Mouse (Mus musculus) hindbrain, embryonic 15.5 days (tissue): Measurements from ENCODE around the gene Cdk5rap3. TPM values are rescaled to one million over a fixed set of nuclear protein-coding genes. Genes with fewer than 3 reads are reported as not detected.

Experiments
- ATAC-seq: fragments of 200-750 bp; cut with Nextera tagmentation; 2 replicates; pipeline ENCODE4 v1.8.0; 2017; ENCODE audit warnings: low read depth, moderate number of reproducible peaks, moderate TSS enrichment; ENCODE audit not compliant: low FRiP score
- H3K27ac ChIP-seq: fragments of 300-500 bp; sonication (generic); replicated peaks from 2 replicates; pipeline ENCODE4 v1.5.1; 2015; ENCODE audit warnings: mild to moderate bottlenecking, inconsistent platforms
- H3K27me3 ChIP-seq: fragments of 300-500 bp; sonication (generic); 2 replicates; pipeline ENCODE4 v1.6.1; 2015; ENCODE audit warnings: control low read depth, inconsistent platforms
- H3K36me3 ChIP-seq: fragments of 300-500 bp; sonication (generic); 2 replicates; pipeline ENCODE4 v1.6.1; 2015; ENCODE audit warnings: control low read depth, inconsistent platforms
- H3K4me1 ChIP-seq: fragments of 300-500 bp; sonication (generic); replicated peaks from 2 replicates; pipeline ENCODE4 v1.6.1; 2015; ENCODE audit warnings: control low read depth, inconsistent platforms
- H3K4me2 ChIP-seq: fragments of 300-500 bp; sonication (generic); 2 replicates; pipeline ENCODE4 v1.6.1; 2015; ENCODE audit warnings: moderate library complexity, mild to moderate bottlenecking, inconsistent platforms
- H3K4me3 ChIP-seq: fragments of 300-500 bp; sonication (generic); 2 replicates; pipeline ENCODE4 v1.5.1; 2015; ENCODE audit warnings: mild to moderate bottlenecking, inconsistent platforms
- H3K9ac ChIP-seq: fragments of 300-500 bp; sonication (generic); 2 replicates; pipeline ENCODE4 v1.6.1; 2015; ENCODE audit warnings: inconsistent platforms
- H3K9me3 ChIP-seq: fragments of 300-500 bp; sonication (generic); 2 replicates; pipeline ENCODE4 v1.6.1; 2016; ENCODE audit warnings: control low read depth, inconsistent platforms
- WGBS: fragments of 180-500 bp; shearing (Covaris S2); methylation state at CpG from one replicate; pipeline ENCODE4 v1.1.7; 2015; 5-methylcytosine and 5-hydroxymethylcytosine counted together
- polyA plus RNA-seq: library from polyadenylated mRNA; unstranded; fragments of >200 nt; fragmentation: Nextera tagmentation; extraction: Ambion mirVana; gene quantifications from 2 replicates; pipeline ENCODE4 v1.2.1, GENCODE M21; 2015

The Cdk5rap3 gene
- polyA plus RNA-seq, 1 experiment from 2014 or later, result 82.8 TPM

GRCm38 (mm10) chr11:96861878-96862289, 54.4 kb downstream of the Cdk5rap3 start:
- 0 out of 2 replicates have a peak overlapping the region, but pooled peaks have one; percentile 19 for H3K27ac ChIP-seq
- no peaks in the 10 kb centered on the region for H3K9me3 ChIP-seq
- WGBS, result under 1% methylated on average over 31 of the region's 31 CpGs
- peak; percentile 90 for ATAC-seq
- H3K4me1 ChIP-seq, result peaks cover 38% of the 10 kb centered on the region
- H3K36me3 ChIP-seq, result no peaks in the 10 kb centered on the region
- peak overlapping the region; percentile 89 for H3K4me2 ChIP-seq
- H3K4me3 ChIP-seq, result peak overlapping the region; percentile 49
- peak overlapping the region; percentile 41; the same call in 1 of the 2 replicates for H3K9ac ChIP-seq
- no peaks in the 10 kb centered on the region for H3K27me3 ChIP-seq

- H3K4me1 ChIP-seq, result peaks cover 38% of the 10 kb centered on the region
- H3K9ac ChIP-seq, result peak overlapping the region; percentile 41; the same call in 1 of the 2 replicates
- no peak; the same call in 1 of the 2 replicates for ATAC-seq
- under 1% methylated on average over 20 of the region's 20 CpGs for WGBS
- H3K27me3 ChIP-seq, result no peaks in the 10 kb centered on the region
- no peaks in the 10 kb centered on the region for H3K36me3 ChIP-seq
- peak overlapping the region; percentile 49 for H3K4me3 ChIP-seq
- no peaks in the 10 kb centered on the region for H3K9me3 ChIP-seq
- H3K4me2 ChIP-seq, result peak overlapping the region; percentile 89
- H3K27ac ChIP-seq, result peak overlapping the region; percentile 19; the same call in 1 of the 2 replicates
Observed at GRCm38 (mm10) chr11:96861446-96861845, 54.9 kb downstream of the Cdk5rap3 start.

- peak overlapping the region; percentile 89; the same call in 1 of the 2 replicates for H3K4me2 ChIP-seq
Observed at GRCm38 (mm10) chr11:96860564-96860963, 55.7 kb downstream of the Cdk5rap3 start.

GRCm38 (mm10) chr11:96859635-96860034, 56.7 kb downstream of the Cdk5rap3 start:
- Histone ChIP-seq H3K4me2 (no peak overlapping the region), H3K27me3 (no peaks in the 10 kb centered on the region), H3K9me3 (no peaks in the 10 kb centered on the region), H3K4me1 (peaks cover 38% of the 10 kb centered on the region), H3K36me3 (no peaks in the 10 kb centered on the region), H3K4me3 (no peak overlapping the region), H3K27ac (no peak overlapping the region), H3K9ac (no peak overlapping the region)
- ATAC-seq, result no peak
- WGBS, result 87% methylated on average over 4 of the region's 4 CpGs

More at GRCm38 (mm10) chr11:96860564-96860963, 55.7 kb downstream of the Cdk5rap3 start:
- Histone ChIP-seq H3K4me3 (no peak overlapping the region), H3K4me1 (peaks cover 38% of the 10 kb centered on the region), H3K27ac (no peak overlapping the region), H3K27me3 (no peaks in the 10 kb centered on the region), H3K9ac (no peak overlapping the region), H3K36me3 (no peaks in the 10 kb centered on the region), H3K9me3 (no peaks in the 10 kb centered on the region)
- 7% methylated on average over 8 of the region's 8 CpGs for WGBS
- peak; percentile 61; the same call in 1 of the 2 replicates for ATAC-seq

GRCm38 (mm10) chr11:96857446-96857845, 58.9 kb downstream of the Cdk5rap3 start:
- no peak overlapping the region for H3K4me3 ChIP-seq
- H3K9ac ChIP-seq, result no peak overlapping the region
- no peak overlapping the region for H3K27ac ChIP-seq
- no peaks in the 10 kb centered on the region for H3K27me3 ChIP-seq
- H3K4me1 ChIP-seq, result peaks cover 19% of the 10 kb centered on the region
- H3K36me3 ChIP-seq, result no peaks in the 10 kb centered on the region
- WGBS, result 93% methylated on average over 5 of the region's 5 CpGs
- no peak overlapping the region for H3K4me2 ChIP-seq
- no peaks in the 10 kb centered on the region for H3K9me3 ChIP-seq
- ATAC-seq, result no peak

Other genes starting within 250 kb of the Cdk5rap3 start
- gene Snx11, start 138.9 kb downstream of the Cdk5rap3 start, polyA plus RNA-seq, result 55.6 and 64.2 TPM in 2 replicates
- gene Cbx1, start 127.4 kb downstream of the Cdk5rap3 start, polyA plus RNA-seq, result 66.0 and 78.0 TPM in 2 replicates
- 74.3 and 80.5 TPM in 2 replicates for gene Nfe2l1, start 86.5 kb downstream of the Cdk5rap3 start, polyA plus RNA-seq
- gene Copz2, start 66.6 kb downstream of the Cdk5rap3 start, polyA plus RNA-seq, result 21.9 and 25.9 TPM in 2 replicates
- 0.35 and 0.41 TPM in 2 replicates for gene Prr15l, start 11.6 kb upstream of the Cdk5rap3 start, polyA plus RNA-seq
- gene Pnpo, start 27.5 kb upstream of the Cdk5rap3 start, polyA plus RNA-seq, result 30.4 and 32.5 TPM in 2 replicates
- 16.6 and 18.6 TPM in 2 replicates for gene Sp2, start 66.5 kb upstream of the Cdk5rap3 start, polyA plus RNA-seq
- 0.43 and 0.62 TPM in 2 replicates for gene Sp6, start 96.9 kb upstream of the Cdk5rap3 start, polyA plus RNA-seq
- gene Scrn2, start 113.4 kb upstream of the Cdk5rap3 start, polyA plus RNA-seq, result 14.5 and 15.1 TPM in 2 replicates
- gene Lrrc46, start 124.9 kb upstream of the Cdk5rap3 start, polyA plus RNA-seq, result 3.3 and 3.6 TPM in 2 replicates
- gene Mrpl10, start 125.1 kb upstream of the Cdk5rap3 start, polyA plus RNA-seq, result 62.2 and 63.9 TPM in 2 replicates
- 12.1 and 12.2 TPM in 2 replicates for gene Osbpl7, start 134.1 kb upstream of the Cdk5rap3 start, polyA plus RNA-seq
- 0.13 TPM in 1 of 2 replicates, not detected in the other for gene Tbx21, start 198.8 kb upstream of the Cdk5rap3 start, polyA plus RNA-seq
- 10.3 and 11.1 TPM in 2 replicates for gene Tbkbp1, start 235.0 kb upstream of the Cdk5rap3 start, polyA plus RNA-seq